Mouse (Mus musculus) cerebellum, postnatal 25 days (tissue): ENCODE data around the gene Grcc10.
A peak's percentile ranks its signal among the peaks of the same experiment; 100 is the strongest.

ENCODE experiments used
- DNase-seq, 2 experiments: peaks; one replicate each; pipeline ENCODE4 v3.0.0; 2021; ENCODE audit warnings: mixed read lengths in 2 of 2

The Grcc10 gene

DNA sequence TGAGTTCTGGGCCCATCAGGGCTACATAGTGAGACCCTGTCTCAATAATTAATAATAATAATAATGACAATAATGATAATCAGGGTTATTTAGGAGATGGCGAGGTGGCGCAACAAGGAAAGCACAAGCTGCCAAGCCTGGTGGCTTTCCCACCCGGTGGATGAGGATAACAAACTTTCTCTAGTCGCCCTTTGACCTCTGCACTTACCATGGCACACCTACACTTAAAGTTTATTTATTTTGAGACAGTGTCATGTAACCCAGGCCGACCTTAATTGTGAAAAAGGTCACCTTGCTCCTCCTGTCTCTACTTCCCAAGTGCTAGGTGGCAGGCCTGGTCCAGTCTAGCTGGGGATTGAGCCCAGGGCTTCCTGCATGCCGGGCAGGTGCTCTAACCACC, 42.4 kb downstream of the Grcc10 start:
- no peak for DNase-seq

DNA sequence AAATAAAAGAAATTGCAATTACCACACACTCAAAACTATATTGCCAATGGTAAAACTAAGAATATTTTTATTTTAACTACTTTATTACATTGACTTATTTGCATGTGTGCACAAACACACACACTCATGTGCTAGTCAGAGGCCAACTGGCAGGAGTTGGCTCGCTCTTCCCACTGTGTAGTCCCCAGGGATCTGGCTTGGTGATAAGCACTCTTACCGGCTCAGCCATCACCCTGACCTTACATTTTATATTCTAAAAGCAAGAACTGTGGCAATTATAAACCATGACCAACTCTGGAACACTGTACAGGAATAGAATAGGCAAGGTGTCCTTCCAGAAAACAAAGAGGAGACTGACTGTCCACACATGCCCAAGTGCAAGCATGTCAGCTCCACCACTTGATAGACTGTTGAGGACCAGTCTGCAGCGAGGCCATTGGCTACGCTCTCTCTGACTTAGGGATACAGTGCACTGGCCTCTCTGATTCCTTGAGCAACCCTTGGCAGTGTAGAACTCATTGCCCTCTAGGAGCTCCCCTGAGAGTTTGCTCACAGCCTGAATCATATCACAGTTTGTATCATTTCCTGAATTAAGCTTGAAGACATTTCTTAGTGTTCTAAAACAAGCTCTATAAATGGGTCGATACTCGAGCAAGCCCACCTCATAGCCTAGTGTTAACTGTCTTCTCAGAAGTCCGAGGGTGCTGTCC, 44.6 kb downstream of the Grcc10 start:
- DNase-seq, result no peak

DNA sequence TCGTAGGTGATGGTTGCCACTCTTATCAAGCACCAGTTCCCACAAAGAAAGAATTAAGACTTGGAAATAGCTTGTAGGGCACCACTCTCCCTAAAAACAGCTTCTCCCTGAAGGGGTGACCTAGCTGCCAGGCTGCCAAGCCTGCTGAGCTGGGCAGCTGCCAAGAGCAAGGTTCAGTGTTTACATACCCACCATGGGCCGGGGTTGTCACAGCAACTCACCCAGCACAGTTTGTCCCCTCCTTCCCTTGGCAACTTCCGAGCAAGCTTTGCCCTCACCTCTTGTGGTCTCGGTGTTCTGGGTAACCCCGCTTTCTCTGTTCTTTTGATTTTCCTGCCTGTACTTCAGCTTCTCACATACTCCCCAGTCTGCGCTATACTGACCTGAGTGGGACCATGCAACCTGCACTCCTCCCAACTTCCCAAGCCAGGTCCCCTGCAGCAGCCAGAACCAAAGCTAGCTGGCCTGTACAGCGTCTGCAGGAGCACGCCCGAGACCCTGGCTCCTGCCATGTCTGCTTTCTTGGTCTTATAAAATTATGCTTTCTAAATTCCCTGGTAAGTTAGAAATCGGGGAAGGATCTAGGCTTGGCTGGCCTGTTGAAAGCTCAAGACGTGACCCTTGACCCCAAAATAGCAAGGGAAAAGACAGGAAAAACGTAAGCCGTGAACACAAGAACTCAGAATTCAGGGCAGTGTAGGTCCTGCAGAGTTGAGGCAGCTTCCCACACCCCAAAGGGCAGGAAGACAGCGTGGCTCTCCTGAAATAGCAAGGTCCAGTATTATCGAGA, 46.8 kb downstream of the Grcc10 start:
- peak; percentile 78 to 81 for DNase-seq

DNA sequence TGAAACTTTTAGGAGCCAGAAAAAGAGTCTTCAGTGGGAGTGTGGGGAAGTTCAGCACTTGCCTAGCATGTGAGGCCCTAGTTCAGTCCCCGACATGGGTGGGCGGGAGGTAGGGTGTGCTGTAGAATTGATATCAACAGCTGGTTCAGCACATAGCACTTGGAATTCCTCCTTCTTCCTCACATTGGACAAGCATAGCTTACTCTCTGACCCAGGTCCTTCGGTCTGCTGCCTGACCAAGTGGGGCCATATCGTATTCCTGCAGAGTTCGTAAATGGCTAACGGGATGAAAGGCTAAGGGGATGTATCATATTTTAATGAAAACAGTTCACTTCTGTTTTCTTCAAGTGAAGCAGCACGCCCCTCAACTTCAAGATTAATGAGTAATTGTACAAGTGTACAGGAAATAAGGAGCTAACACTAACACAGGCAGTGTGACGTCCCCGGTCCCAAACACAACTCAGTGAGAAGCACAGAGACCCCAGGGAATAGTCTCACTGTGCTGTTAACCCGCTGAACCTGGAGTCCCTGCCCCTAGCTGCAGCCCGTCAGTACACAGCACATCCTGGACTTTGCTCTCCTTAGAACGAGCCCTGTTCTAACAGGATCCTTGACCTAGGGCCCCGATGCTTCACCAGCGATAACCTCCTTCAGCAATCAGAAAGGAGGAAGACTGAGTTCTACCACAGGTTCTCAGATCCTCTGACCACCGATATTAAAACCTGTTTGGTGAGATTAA, 47.8 kb downstream of the Grcc10 start:
- DNase-seq, result no peak

DNA sequence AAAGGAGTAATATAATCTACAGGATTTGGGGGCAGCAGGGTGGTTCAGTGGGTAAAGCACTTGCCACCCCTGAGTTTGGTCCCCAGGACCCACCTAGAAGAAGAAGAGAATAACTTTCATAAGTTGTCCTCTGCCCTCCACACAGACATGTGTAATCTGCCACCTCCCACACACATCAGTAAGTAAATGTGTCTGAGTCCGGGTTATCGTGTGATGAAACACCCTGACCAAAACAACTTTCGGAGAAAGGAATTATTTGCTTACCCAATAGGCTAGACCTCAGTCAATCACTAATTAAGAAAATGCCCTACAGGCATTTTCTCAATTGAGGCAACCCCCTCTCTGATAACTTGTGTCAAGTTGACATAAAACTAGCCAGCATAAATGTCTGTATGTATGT, 50.7 kb downstream of the Grcc10 start:
- DNase-seq, result no peak
